Mouse (Mus musculus) heart, embryonic 10.5 days (tissue): ENCODE measurements at regions not wholly inside any gene's neighbourhood (a gene's known extent, or its start where the extent isn't known, plus 50 kb on each side); places are given as distances from the start of the nearest gene placed in this dataset.

Source experiments
- DNase-seq: peaks from one replicate; pipeline ENCODE4 v3.0.0-alpha.2; 2017; ENCODE audit warnings: low spot score
- H3K27ac ChIP-seq: fragments of 300-500 bp; sonication (generic); 2 replicates; pipeline ENCODE4 v1.5.1; 2016; ENCODE audit warnings: mild to moderate bottlenecking
- H3K27me3 ChIP-seq: fragments of 300-500 bp; sonication (generic); 2 replicates; pipeline ENCODE4 v1.6.1; 2016; ENCODE audit warnings: mild to moderate bottlenecking; ENCODE audit not compliant: poor library complexity, insufficient read depth, severe bottlenecking
- H3K36me3 ChIP-seq: fragments of 300-500 bp; sonication (generic); 2 replicates; pipeline ENCODE4 v1.6.1; 2016; ENCODE audit warnings: mild to moderate bottlenecking, moderate library complexity
- H3K4me1 ChIP-seq: fragments of 300-500 bp; sonication (generic); 2 replicates; pipeline ENCODE4 v1.6.1; 2016; ENCODE audit warnings: mild to moderate bottlenecking
- H3K4me3 ChIP-seq: fragments of 300-500 bp; sonication (generic); 2 replicates; pipeline ENCODE4 v1.5.1; 2016; ENCODE audit warnings: mild to moderate bottlenecking, moderate library complexity
- H3K9me3 ChIP-seq: fragments of 300-500 bp; sonication (generic); 2 replicates; pipeline ENCODE4 v1.6.1; 2016; ENCODE audit warnings: mild to moderate bottlenecking, moderate library complexity
- WGBS: fragments of 180-500 bp; shearing (Covaris S2); methylation state at CpG from one replicate; pipeline ENCODE4 v1.1.7; 2016; 5-methylcytosine and 5-hydroxymethylcytosine counted together

- H3K4me3 ChIP-seq, result no peak overlapping the region
- no peak for DNase-seq
- H3K9me3 ChIP-seq, result no peaks in the 10 kb centered on the region
- H3K4me1 ChIP-seq, result peaks cover 28% of the 10 kb centered on the region
- no peaks in the 10 kb centered on the region for H3K36me3 ChIP-seq
- H3K27ac ChIP-seq, result no peak overlapping the region
- 0 out of 2 replicates have a peak, but pooled peaks cover 4% of the 10 kb centered on the region for H3K27me3 ChIP-seq
- 83% methylated on average over 3 of the region's 3 CpGs for WGBS
Measured at GRCm38 (mm10) chr12:25325901-25326300, 229.0 kb upstream of the Id2 start.

GRCm38 (mm10) chr12:25323171-25323570 lies 226.2 kb upstream of the Id2 start:
- H3K27ac ChIP-seq, result no peak overlapping the region
- H3K9me3 ChIP-seq, result no peaks in the 10 kb centered on the region
- DNase-seq, result no peak
- no peaks in the 10 kb centered on the region for H3K36me3 ChIP-seq
- 0 out of 2 replicates have a peak, but pooled peaks cover under 1% of the 10 kb centered on the region for H3K27me3 ChIP-seq
- 81% methylated on average over 1 of the region's 1 CpGs for WGBS
- no peak overlapping the region for H3K4me3 ChIP-seq
- H3K4me1 ChIP-seq, result peaks cover 12% of the 10 kb centered on the region; the same call in 1 of the 2 replicates

DNA sequence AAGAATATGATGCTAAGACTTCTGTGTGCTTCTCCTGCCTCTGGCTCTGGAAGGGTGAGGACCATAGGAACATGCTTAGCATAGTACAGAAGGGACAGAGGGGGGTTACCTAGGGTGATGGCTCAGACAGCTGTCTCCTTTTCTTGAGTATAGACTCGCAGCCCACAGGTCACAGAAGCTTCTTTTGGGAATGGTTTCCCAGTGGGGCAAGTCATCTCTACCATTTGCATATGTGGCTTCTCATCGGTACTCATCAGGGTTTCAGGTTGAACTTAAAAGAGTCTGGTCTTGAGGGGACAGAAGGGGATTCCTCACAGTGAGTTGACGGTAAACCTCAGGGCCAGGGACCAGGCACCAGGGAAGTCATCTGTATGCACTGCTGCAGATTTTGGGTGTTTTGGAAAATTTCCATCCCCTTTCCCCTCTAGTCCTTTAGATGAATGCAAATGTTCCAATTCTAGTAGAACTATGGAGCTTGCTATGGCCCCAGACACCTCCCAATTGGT lies 223.4 kb upstream of the Id2 start:
- Histone ChIP-seq H3K4me1 (peaks cover 11% of the 10 kb centered on the region; the same call in 1 of the 2 replicates), H3K36me3 (no peaks in the 10 kb centered on the region), H3K27me3 (no peaks in the 10 kb centered on the region), H3K9me3 (no peaks in the 10 kb centered on the region), H3K4me3 (no peak overlapping the region), H3K27ac (no peak overlapping the region)
- no peak for DNase-seq
- 86% methylated on average over 3 of the region's 3 CpGs for WGBS

GRCm38 (mm10) chr12:25319846-25320245 lies 222.9 kb upstream of the Id2 start:
- Histone ChIP-seq H3K4me3 (no peak overlapping the region), H3K4me1 (peaks cover 11% of the 10 kb centered on the region; the same call in 1 of the 2 replicates), H3K36me3 (no peaks in the 10 kb centered on the region), H3K27me3 (no peaks in the 10 kb centered on the region), H3K9me3 (no peaks in the 10 kb centered on the region), H3K27ac (no peak overlapping the region)
- WGBS, result 88% methylated on average over 2 of the region's 2 CpGs
- DNase-seq, result no peak

DNA sequence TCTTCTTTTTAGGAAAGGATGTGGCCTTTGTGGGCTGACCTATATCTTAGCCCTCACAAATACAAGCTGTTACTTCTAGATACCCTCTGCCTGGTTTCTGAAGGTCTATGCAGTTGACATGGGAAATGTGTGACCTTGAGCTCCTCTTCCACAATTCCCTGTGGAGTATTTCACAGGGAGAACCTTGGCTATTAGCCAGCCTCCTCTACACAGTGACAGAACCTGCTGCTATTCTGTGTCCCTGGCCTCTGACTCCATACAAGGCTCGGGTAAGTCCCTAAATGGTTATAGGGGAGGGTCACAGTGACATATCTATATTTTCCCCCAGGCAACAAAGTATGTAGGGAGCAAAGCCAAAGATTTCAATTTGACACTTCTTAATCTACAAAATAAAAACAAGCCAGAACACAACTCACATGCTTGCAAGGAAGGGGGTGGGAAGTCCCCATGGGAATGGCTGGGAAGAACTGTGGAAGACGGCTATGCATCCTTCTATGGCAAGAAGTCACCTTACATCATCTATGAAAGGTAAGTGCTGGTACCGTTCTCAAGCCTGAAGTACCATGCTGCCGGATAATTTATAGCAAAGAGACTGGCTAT lies 221.2 kb upstream of the Id2 start:
- 67% methylated on average over 4 of the region's 4 CpGs for WGBS
- no peak for DNase-seq
- H3K4me3 ChIP-seq, result no peak overlapping the region
- peaks cover 11% of the 10 kb centered on the region; the same call in 1 of the 2 replicates for H3K4me1 ChIP-seq
- H3K27me3 ChIP-seq, result no peaks in the 10 kb centered on the region
- H3K27ac ChIP-seq, result peak overlapping the region; percentile 56; the same call in 1 of the 2 replicates
- no peaks in the 10 kb centered on the region for H3K9me3 ChIP-seq
- no peaks in the 10 kb centered on the region for H3K36me3 ChIP-seq

DNA sequence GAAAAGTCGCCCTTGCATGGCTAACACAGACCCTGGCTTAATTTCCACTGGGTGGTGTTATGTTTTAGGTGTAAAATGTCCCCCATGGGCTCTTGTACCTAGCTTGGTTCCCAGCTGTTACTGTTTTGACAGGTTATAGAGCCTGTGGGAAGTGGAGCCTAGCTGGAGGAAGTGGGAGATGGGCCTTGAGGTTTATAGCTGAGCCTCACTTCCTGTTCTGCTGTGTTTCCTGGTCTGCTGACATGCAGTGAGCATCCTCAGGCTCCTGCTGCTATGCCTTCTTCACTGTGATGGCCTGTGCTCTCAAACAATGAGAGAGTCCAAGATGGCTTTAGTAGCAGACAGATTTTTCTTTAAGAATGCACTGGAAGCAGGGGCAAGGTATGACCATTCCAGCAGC lies 219.0 kb upstream of the Id2 start:
- no peak overlapping the region for H3K4me3 ChIP-seq
- H3K27ac ChIP-seq, result no peak overlapping the region
- no peaks in the 10 kb centered on the region for H3K27me3 ChIP-seq
- no peak for DNase-seq
- H3K4me1 ChIP-seq, result peaks cover 11% of the 10 kb centered on the region; the same call in 1 of the 2 replicates
- WGBS, result 77% methylated on average over 1 of the region's 1 CpGs
- no peaks in the 10 kb centered on the region for H3K36me3 ChIP-seq
- no peaks in the 10 kb centered on the region for H3K9me3 ChIP-seq

GRCm38 (mm10) chr12:25313212-25313611 lies 216.3 kb upstream of the Id2 start:
- DNase-seq, result no peak
- H3K4me1 ChIP-seq, result peaks cover 15% of the 10 kb centered on the region
- H3K27ac ChIP-seq, result no peak overlapping the region
- no peak overlapping the region for H3K4me3 ChIP-seq
- H3K36me3 ChIP-seq, result no peaks in the 10 kb centered on the region
- H3K27me3 ChIP-seq, result no peaks in the 10 kb centered on the region
- H3K9me3 ChIP-seq, result no peaks in the 10 kb centered on the region

- H3K36me3 ChIP-seq, result no peaks in the 10 kb centered on the region
- H3K27me3 ChIP-seq, result no peaks in the 10 kb centered on the region
- peaks cover 10% of the 10 kb centered on the region for H3K4me1 ChIP-seq
- no peak for DNase-seq
- no peak overlapping the region for H3K4me3 ChIP-seq
- no peaks in the 10 kb centered on the region for H3K9me3 ChIP-seq
- WGBS, result 80% methylated on average over 2 of the region's 2 CpGs
- H3K27ac ChIP-seq, result no peak overlapping the region
Measured at GRCm38 (mm10) chr12:25312390-25312789, 215.4 kb upstream of the Id2 start.

DNA sequence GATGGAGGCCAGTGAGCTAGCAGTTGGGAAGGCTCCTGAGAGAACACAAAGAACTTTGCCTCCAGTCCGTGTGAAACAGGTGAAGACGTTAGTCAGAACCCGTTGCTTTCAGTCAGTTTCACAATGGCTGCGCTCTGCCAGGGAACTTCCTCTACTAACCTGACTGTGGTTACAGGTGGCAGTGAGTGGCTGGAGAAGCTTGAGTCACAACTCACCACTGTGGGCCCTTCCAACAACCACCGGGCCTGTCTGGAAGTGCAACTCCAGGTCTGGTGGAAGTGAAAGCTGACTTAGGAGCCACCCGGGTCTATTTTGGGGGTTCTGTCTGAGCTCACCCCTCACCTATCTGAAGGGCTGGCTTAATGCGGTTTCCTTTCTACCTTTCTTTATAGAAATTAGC lies 214.8 kb upstream of the Id2 start:
- Histone ChIP-seq H3K27me3 (no peaks in the 10 kb centered on the region), H3K27ac (no peak overlapping the region), H3K4me1 (peaks cover 10% of the 10 kb centered on the region), H3K36me3 (no peaks in the 10 kb centered on the region), H3K4me3 (no peak overlapping the region), H3K9me3 (no peaks in the 10 kb centered on the region)
- 84% methylated on average over 7 of the region's 7 CpGs for WGBS
- no peak for DNase-seq

GRCm38 (mm10) chr12:25310293-25310946 lies 213.5 kb upstream of the Id2 start:
- no peak for DNase-seq
- Histone ChIP-seq H3K4me3 (no peak overlapping the region), H3K36me3 (no peaks in the 10 kb centered on the region), H3K4me1 (peaks cover 10% of the 10 kb centered on the region), H3K27ac (peak overlapping the region; percentile 62), H3K9me3 (no peaks in the 10 kb centered on the region), H3K27me3 (no peaks in the 10 kb centered on the region)
- WGBS, result 52% methylated on average over 6 of the region's 6 CpGs

DNA sequence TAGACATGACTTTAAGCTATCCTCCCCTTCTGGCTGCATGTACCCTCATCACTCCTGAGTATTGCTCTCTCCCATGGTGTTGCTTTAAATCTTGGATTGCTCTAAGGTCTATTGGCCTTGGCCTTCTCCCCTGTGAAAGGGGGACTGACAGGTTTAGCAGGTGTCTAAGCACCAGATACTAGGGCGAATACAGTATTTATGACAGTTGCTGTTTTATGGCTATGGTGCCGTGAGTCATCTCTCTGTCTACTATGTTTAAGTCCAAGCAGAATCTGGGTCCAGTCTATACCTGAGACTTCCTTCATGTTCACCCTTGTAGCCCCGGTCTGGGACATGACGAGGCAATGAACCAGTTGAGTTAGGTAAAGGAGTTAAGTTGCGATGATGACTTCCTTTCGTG lies 212.3 kb upstream of the Id2 start:
- Histone ChIP-seq H3K27me3 (no peaks in the 10 kb centered on the region), H3K36me3 (no peaks in the 10 kb centered on the region), H3K4me1 (peaks cover 10% of the 10 kb centered on the region), H3K27ac (no peak overlapping the region), H3K4me3 (no peak overlapping the region), H3K9me3 (no peaks in the 10 kb centered on the region)
- no peak for DNase-seq
- 93% methylated on average over 6 of the region's 6 CpGs for WGBS

- Histone ChIP-seq H3K27ac (no peak overlapping the region), H3K27me3 (no peaks in the 10 kb centered on the region), H3K4me1 (peaks cover 18% of the 10 kb centered on the region), H3K4me3 (no peak overlapping the region), H3K9me3 (no peaks in the 10 kb centered on the region), H3K36me3 (no peaks in the 10 kb centered on the region)
- WGBS, result 84% methylated on average over 12 of the region's 12 CpGs
- peak; percentile 41 for DNase-seq
Measured at GRCm38 (mm10) chr12:25305764-25306653, 209.1 kb upstream of the Id2 start.
